Mouse (Mus musculus) gastrocnemius, postnatal 36 days (tissue): ENCODE measurements at regions not wholly inside any gene's neighbourhood (a gene's known extent, or its start where the extent isn't known, plus 50 kb on each side); places are given as distances from the start of the nearest gene placed in this dataset.

Experiments
- DNase-seq, 2 experiments: peaks; one replicate each; pipeline ENCODE4 v3.0.0; 2022
- intact Hi-C: fragments of 180-260 bp; cut with DNase I; formaldehyde crosslinking; loops from one replicate; pipeline ENCODE4 v1.15.1; 2025

GRCm38 (mm10) chr14:119966666-119967065 lies 75.6 kb downstream of the Oxgr1 start:
- no peak for DNase-seq
- intact Hi-C loops = loop anchor here (2.0 kb wide), 1 partner anchor 16 kb away; no protein-coding TSS in a partner anchor

- intact Hi-C loops = loop anchor here (2.0 kb wide), 1 partner anchor 15 kb away; no protein-coding TSS in a partner anchor
These were observed 76.3 kb downstream of the Oxgr1 start for GRCm38 (mm10) chr14:119965842-119966483.

GRCm38 (mm10) chr14:119963741-119964140 lies 78.5 kb downstream of the Oxgr1 start:
- DNase-seq = no peak
- intact Hi-C loops = no loop called here

More at GRCm38 (mm10) chr14:119965842-119966483, 76.3 kb downstream of the Oxgr1 start:
- DNase-seq = no peak

GRCm38 (mm10) chr14:119953861-119954260 lies 88.4 kb downstream of the Oxgr1 start:
- no peak for DNase-seq
- intact Hi-C loops = no loop called here

GRCm38 (mm10) chr14:119952877-119953624 lies 89.2 kb downstream of the Oxgr1 start:
- no peak for DNase-seq
- intact Hi-C loops = no loop called here
